Mouse (Mus musculus) stomach, embryonic 14.5 days (tissue): ENCODE data around the gene Ddx23. TPM values are rescaled to one million over a fixed set of nuclear protein-coding genes. Genes with fewer than 3 reads are reported as not detected.

ENCODE experiments used
- ATAC-seq: fragments of 200-750 bp; cut with Nextera tagmentation; 2 replicates; pipeline ENCODE4 v1.8.0; 2017; ENCODE audit warnings: low read depth, moderate TSS enrichment; ENCODE audit not compliant: insufficient number of reproducible peaks, insufficient read depth, low FRiP score
- H3K27ac ChIP-seq: fragments of 300-500 bp; sonication (generic); 2 replicates; pipeline ENCODE4 v1.5.1; 2014; ENCODE audit warnings: mild to moderate bottlenecking, low read length, moderate library complexity, mixed read lengths
- H3K27me3 ChIP-seq: fragments of 300-500 bp; sonication (generic); 2 replicates; pipeline ENCODE4 v1.6.1; 2014; ENCODE audit warnings: low read length, control low read depth, mixed read lengths; ENCODE audit not compliant: control insufficient read depth, insufficient read depth
- H3K36me3 ChIP-seq: fragments of 300-500 bp; sonication (generic); 2 replicates; pipeline ENCODE4 v1.6.1; 2014; ENCODE audit warnings: mild to moderate bottlenecking, control low read depth, low read length, moderate library complexity, mixed read lengths; ENCODE audit not compliant: control insufficient read depth, insufficient read depth
- H3K4me1 ChIP-seq: fragments of 300-500 bp; sonication (generic); 2 replicates; pipeline ENCODE4 v1.6.1; 2014; ENCODE audit warnings: low read length, control low read depth, mixed read lengths; ENCODE audit not compliant: control insufficient read depth, insufficient read depth
- H3K4me2 ChIP-seq: fragments of 300-500 bp; sonication (generic); replicated peaks from 2 replicates; pipeline ENCODE4 v1.6.1; 2014; ENCODE audit warnings: low read depth, low read length, control low read depth
- H3K4me3 ChIP-seq: fragments of 300-500 bp; sonication (generic); 2 replicates; pipeline ENCODE4 v1.5.1; 2014; ENCODE audit warnings: low read depth, low read length, control low read depth
- H3K9ac ChIP-seq: fragments of 300-500 bp; sonication (generic); replicated peaks from 2 replicates; pipeline ENCODE4 v1.6.1; 2014; ENCODE audit warnings: low read depth, mild to moderate bottlenecking, control low read depth, low read length, moderate library complexity, mixed read lengths
- H3K9me3 ChIP-seq: fragments of 300-500 bp; sonication (generic); 2 replicates; pipeline ENCODE4 v1.6.1; 2016; ENCODE audit warnings: low read depth, low read length, control low read depth; ENCODE audit not compliant: control insufficient read depth
- WGBS: fragments of 180-500 bp; shearing (Covaris S2); extraction: QIAGEN DNeasy Blood & Tissue Kit; methylation state at CpG from one replicate; pipeline ENCODE4 v1.1.7; 2014; 5-methylcytosine and 5-hydroxymethylcytosine counted together
- polyA plus RNA-seq: library from polyadenylated mRNA; unstranded; fragments of >200 nt; fragmentation: Nextera tagmentation; extraction: Ambion mirVana; gene quantifications from 2 replicates; pipeline ENCODE4 v1.2.1, GENCODE M21; 2014

Ddx23 gene
- polyA plus RNA-seq, 1 experiment from 2014 or later = 30.3 TPM

DNA sequence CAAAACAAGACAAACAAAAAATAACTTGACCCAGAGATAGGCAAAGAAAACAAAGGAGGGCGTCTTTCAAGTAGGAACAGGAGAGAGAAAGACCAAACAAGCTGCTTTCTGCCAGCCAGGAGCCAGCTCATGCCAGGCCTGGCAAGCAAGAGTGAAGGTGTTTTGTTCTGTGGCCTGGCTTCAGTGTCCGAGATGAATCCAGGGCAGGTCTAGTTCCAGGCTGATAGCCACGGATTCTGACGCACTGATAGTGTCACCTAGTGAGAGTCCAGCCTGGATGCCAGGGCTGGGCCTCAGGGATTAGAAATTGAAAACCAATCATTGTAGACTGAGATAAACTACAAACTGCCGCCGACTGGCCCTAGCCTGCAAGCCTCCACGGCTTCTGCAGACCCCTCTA, 15.3 kb upstream of the Ddx23 start:
- no peak overlapping the region for H3K4me2 ChIP-seq
- no peak overlapping the region for H3K4me3 ChIP-seq
- WGBS = 59% methylated on average over 7 of the region's 7 CpGs
- no peak overlapping the region for H3K9ac ChIP-seq
- 0 out of 2 replicates have a peak, but pooled peaks cover 13% of the 10 kb centered on the region for H3K27me3 ChIP-seq
- peaks cover 9% of the 10 kb centered on the region; the same call in 1 of the 2 replicates for H3K4me1 ChIP-seq
- no peak for ATAC-seq
- no peaks in the 10 kb centered on the region for H3K9me3 ChIP-seq
- no peak overlapping the region for H3K27ac ChIP-seq
- H3K36me3 ChIP-seq = no peaks in the 10 kb centered on the region

DNA sequence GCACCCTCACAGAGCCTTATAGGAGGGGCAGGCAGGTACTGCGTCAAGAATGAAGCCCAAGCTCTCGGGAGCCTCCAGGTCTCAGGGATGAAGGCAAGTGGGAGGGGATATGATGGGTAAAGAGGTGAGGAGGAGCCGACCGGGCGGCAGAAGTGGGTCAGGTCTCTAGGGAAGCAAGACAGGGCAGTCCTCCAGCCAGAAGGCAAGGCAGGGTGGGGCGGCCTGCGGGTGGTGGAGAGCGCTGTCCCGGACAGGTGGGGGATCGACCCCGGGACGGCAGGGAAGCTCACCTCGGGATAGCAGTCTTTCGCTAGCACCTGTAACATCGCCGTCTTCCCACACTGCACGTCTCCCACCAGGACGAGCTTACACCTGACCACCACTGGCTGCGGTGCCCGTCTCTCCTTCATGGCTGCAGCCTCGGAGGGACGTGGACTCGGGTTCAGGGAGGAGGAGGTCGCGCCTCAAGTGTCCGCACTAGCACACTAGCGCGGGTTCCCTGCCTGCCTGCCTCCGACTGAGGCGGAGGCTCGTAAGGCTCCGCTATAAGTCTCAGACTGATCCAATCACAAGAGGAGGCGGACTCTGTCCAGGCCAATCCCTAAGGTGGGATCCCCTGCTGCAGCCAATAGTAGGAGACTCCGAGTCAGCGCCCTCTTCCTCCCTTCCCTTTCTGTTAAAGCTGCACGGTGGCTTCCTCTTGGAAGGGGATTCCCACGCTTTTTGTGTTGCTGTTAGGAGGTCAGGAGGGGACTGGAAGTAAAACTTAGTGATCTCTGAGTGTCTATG, 14.4 kb upstream of the Ddx23 start, which contains the start of gene Rnd1:
TSS of gene Rnd1 (minus strand) at position 522 of the 789 bp plus-strand sequence.
- Histone ChIP-seq H3K9ac (no peak within 1 kb of the TSS), H3K4me3 (peak within 1 kb of the TSS; percentile 28), H3K4me2 (peak within 1 kb of the TSS; percentile 80), H3K27ac (no peak within 1 kb of the TSS), H3K9me3 (no peaks in the 10 kb centered on the region), H3K27me3 (0 out of 2 replicates have a peak, but pooled peaks cover 13% of the 10 kb centered on the region), H3K36me3 (no peaks in the 10 kb centered on the region), H3K4me1 (peaks cover 9% of the 10 kb centered on the region; the same call in 1 of the 2 replicates)
- WGBS = 1% methylated on average over 37 of the region's 37 CpGs
- ATAC-seq = peak; percentile 96

DNA sequence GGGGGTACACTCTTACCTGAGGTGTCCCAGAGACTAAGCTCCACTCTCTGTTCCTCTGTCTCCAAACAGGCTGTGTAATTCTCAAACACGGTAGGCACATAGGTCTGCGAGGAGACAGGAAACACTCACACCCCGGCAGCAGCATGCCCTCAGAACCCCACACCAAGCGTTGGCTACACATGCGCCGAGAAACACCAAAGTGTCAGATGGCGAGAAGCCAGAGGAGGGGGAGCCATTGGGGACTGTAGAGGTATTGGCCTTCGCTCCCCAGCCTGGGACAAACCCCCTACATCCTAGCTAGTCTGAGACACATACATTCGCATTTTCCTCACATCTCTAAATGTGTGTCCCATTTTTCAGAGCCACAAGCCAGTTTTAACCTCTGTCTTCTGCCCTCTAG, 13.8 kb upstream of the Ddx23 start:
- Histone ChIP-seq H3K4me1 (peaks cover 9% of the 10 kb centered on the region; the same call in 1 of the 2 replicates), H3K9me3 (no peaks in the 10 kb centered on the region), H3K4me3 (peak overlapping the region; percentile 28; the same call in 1 of the 2 replicates), H3K27ac (no peak overlapping the region), H3K27me3 (0 out of 2 replicates have a peak, but pooled peaks cover 13% of the 10 kb centered on the region), H3K4me2 (peak overlapping the region; percentile 80), H3K9ac (no peak overlapping the region), H3K36me3 (no peaks in the 10 kb centered on the region)
- WGBS = 3% methylated on average over 9 of the region's 9 CpGs
- no peak for ATAC-seq

DNA sequence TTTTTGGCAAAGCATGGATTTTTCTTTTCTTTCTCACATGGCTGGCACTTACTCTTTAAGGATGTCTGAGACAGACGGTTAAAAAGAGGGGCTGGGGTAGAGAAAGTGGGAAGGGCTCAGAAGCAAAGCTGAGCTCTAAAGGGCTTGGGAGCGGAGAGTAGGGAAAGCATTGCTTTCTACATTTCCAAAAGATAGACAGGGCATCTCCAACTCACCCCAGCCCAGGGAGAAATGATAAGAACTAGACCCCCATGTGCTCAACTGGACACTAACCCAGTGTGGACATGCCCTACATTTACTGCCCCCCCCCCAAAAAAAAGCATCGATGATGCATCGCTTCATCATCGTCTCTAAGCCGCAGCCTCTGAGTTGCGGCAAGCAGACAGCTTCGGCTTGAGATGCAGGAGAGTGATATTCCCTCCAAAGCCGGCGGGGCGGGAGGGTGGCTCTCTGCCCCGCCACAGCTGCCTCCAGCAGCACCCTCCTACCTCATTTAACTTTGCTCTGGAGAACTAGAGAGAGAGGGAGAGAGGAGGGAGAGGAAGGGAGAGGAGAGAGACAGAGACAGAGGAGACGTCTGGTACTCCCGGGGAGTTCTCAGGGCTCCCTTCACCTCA, 13.0 kb upstream of the Ddx23 start:
- Histone ChIP-seq H3K27me3 (0 out of 2 replicates have a peak, but pooled peaks cover 13% of the 10 kb centered on the region), H3K4me1 (peaks cover 9% of the 10 kb centered on the region; the same call in 1 of the 2 replicates), H3K27ac (no peak overlapping the region), H3K36me3 (no peaks in the 10 kb centered on the region), H3K9ac (no peak overlapping the region), H3K4me3 (no peak overlapping the region), H3K4me2 (no peak overlapping the region), H3K9me3 (no peaks in the 10 kb centered on the region)
- 7% methylated on average over 14 of the region's 14 CpGs for WGBS
- no peak for ATAC-seq

DNA sequence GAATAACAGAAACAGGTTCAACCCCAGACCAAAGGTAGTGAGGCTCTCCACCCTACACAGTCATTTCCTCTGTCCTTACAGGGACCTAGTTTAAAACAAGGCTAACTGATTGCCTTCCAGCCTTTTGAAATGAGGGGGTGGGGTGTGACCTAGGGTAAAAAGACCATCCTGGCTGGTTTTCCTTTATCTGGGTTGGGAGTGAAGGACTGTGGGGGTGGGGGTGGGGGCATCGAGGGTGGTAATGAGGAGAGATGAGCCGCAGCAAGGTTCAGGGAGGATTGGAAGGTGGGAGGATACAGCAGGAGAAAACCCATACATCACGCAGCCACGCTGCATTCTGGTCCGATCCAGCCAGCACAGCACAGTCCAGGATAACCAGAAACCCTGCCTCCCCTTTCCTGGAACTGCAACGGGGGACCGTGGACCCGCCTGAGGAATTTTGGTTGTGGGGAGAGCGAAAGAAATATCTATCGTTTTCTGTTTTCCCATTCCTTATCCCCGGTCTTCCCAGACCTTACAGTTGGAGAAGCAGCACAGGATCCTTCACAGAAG, 12.4 kb upstream of the Ddx23 start:
- 0 out of 2 replicates have a peak, but pooled peaks cover 13% of the 10 kb centered on the region for H3K27me3 ChIP-seq
- H3K4me2 ChIP-seq = no peak overlapping the region
- H3K4me1 ChIP-seq = peaks cover 9% of the 10 kb centered on the region; the same call in 1 of the 2 replicates
- no peaks in the 10 kb centered on the region for H3K36me3 ChIP-seq
- WGBS = 24% methylated on average over 11 of the region's 11 CpGs
- no peak overlapping the region for H3K27ac ChIP-seq
- no peak overlapping the region for H3K4me3 ChIP-seq
- no peaks in the 10 kb centered on the region for H3K9me3 ChIP-seq
- no peak for ATAC-seq
- H3K9ac ChIP-seq = no peak overlapping the region

DNA sequence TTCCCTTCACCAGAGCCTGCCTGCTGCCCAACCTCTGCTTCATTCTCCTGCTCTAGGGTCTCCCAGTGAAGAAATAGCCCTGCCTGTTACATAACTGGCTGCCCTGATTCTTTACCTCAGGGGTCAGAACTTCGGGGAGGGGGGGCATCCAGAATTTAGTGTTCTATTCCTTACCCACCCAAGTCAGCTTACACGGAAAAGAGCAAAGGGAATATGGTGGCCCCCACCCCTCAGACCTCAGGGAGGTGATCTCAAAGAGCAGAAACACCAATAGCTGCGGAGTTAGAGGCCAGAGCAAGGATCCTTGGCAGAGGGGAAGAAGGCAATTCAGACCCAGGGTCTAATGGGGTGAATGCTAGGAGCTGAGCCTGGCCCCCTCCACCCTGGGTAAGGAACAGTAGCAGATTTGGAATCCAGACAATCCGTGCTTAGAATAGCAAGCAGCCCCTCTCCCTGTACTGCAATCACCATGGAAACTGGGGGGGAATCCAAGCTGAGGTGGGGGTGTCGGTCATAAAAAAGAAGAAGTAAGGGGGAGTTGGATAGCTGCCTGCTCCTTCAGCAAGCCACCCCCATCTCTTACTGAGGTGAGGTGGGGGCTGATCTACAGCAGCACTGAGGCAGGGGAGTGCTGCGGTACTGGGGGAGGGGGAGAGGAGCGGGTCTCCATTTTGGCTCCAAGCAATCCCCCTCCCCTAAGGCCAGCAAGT, 11.7 kb upstream of the Ddx23 start:
- no peak overlapping the region for H3K27ac ChIP-seq
- ATAC-seq = no peak
- H3K27me3 ChIP-seq = 0 out of 2 replicates have a peak, but pooled peaks cover 13% of the 10 kb centered on the region
- H3K4me2 ChIP-seq = no peak overlapping the region
- H3K9me3 ChIP-seq = no peaks in the 10 kb centered on the region
- H3K4me3 ChIP-seq = no peak overlapping the region
- 42% methylated on average over 7 of the region's 7 CpGs for WGBS
- peaks cover 9% of the 10 kb centered on the region; the same call in 1 of the 2 replicates for H3K4me1 ChIP-seq
- H3K36me3 ChIP-seq = no peaks in the 10 kb centered on the region
- no peak overlapping the region for H3K9ac ChIP-seq

DNA sequence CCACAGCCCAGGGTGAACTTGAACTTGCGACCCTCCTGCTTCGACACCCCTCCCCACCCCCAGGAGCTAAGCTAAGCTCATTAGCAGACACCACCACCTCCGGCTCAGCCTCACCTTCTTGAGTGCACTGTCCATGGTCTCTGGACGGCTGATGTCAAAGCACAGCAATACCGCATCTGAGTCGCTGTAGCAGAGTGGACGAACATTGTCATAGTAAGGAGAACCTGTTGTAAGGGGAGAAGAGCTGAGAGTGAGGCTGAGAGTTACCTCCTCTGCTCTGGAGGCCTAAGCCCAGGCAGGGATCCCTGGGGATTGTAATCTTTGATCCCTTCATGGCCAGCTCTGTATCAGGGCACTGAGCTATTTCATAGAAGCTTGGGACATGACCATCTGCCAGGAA, 11.0 kb upstream of the Ddx23 start:
- H3K9ac ChIP-seq = no peak overlapping the region
- H3K9me3 ChIP-seq = no peaks in the 10 kb centered on the region
- H3K4me1 ChIP-seq = peaks cover 9% of the 10 kb centered on the region; the same call in 1 of the 2 replicates
- no peaks in the 10 kb centered on the region for H3K36me3 ChIP-seq
- no peak for ATAC-seq
- H3K4me2 ChIP-seq = no peak overlapping the region
- H3K27ac ChIP-seq = no peak overlapping the region
- WGBS = 78% methylated on average over 7 of the region's 7 CpGs
- no peak overlapping the region for H3K4me3 ChIP-seq
- H3K27me3 ChIP-seq = 0 out of 2 replicates have a peak, but pooled peaks cover 13% of the 10 kb centered on the region

DNA sequence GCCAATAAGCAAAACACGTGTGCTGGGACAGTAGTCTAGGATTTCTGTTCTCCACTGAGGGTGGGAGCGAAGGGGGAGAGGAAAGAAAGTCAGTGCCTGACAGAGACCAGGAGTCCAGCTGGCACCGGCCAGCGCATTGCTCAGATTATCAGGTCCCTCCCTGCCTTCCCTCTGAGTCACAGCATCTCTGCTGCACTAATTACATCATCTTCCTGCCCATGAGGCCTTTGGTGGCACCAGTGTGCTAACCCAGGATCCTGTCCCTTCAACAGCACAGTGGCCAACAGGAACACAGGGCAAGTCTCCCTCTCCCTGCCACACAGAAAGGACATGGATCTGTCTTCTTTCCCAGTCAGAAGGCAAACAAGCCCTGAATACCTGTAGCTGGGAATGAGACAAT, 9.9 kb upstream of the Ddx23 start:
- no peak overlapping the region for H3K4me3 ChIP-seq
- no peaks in the 10 kb centered on the region for H3K9me3 ChIP-seq
- H3K4me1 ChIP-seq = peaks cover 9% of the 10 kb centered on the region; the same call in 1 of the 2 replicates
- no peaks in the 10 kb centered on the region for H3K36me3 ChIP-seq
- 59% methylated on average over 4 of the region's 4 CpGs for WGBS
- 0 out of 2 replicates have a peak, but pooled peaks cover 13% of the 10 kb centered on the region for H3K27me3 ChIP-seq
- no peak overlapping the region for H3K27ac ChIP-seq
- no peak overlapping the region for H3K4me2 ChIP-seq
- ATAC-seq = no peak
- H3K9ac ChIP-seq = no peak overlapping the region
